Mouse (Mus musculus): Measurements from ENCODE around the gene Polr3b.

DNA sequence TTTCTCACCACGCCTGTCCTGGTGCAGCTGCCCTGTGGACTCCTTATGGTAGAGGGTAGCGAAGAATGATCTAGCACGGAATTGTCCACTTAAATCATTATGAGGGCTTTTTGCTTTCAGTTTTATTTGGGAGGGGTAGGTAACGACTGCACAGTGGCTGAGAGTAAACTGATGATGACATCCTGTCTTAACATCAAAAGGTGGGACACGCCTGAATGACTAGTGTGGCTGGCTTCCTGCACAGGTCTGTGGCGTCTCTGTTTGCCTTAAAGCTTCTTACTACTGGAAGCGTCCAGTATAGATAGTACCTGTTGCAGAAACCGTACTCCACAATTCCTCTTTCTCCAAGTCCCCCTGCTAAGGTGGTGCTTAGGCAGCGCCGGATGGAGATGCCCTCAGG is 146.7 kb downstream of the Polr3b start:
- no peak for TF ChIP-seq CTCF (IDR thresholded peaks at IDR 0.05; ENCODE audit: control insufficient read depth, insufficient read depth, insufficient replicate concordance, low read depth, low read length)
- TF ChIP-seq POLR2A (IDR thresholded peaks at IDR 0.05; ENCODE audit: control insufficient read depth, low read depth, low read length) = no peak
